Mouse (Mus musculus) small intestine, adult 2 months (tissue): ENCODE measurements around the gene Fam92b. TPM values are rescaled to one million over a fixed set of nuclear protein-coding genes. Genes with fewer than 3 reads are reported as not detected.

Experiments used
- H3K27ac ChIP-seq: fragments of 200-500 bp; 2 replicates; pipeline ENCODE4 v1.5.1; 2012; ENCODE audit warnings: low read depth, low read length, control low read depth, inconsistent platforms; ENCODE audit not compliant: insufficient read depth
- H3K27me3 ChIP-seq: fragments of 200-500 bp; 2 replicates; pipeline ENCODE4 v1.6.1; 2012; ENCODE audit warnings: mild to moderate bottlenecking, moderate library complexity, low read length, inconsistent platforms; ENCODE audit not compliant: control insufficient read depth, insufficient read depth
- H3K36me3 ChIP-seq: fragments of 200-500 bp; 2 replicates; pipeline ENCODE4 v1.6.1; 2012; ENCODE audit warnings: mild to moderate bottlenecking, low read length, control low read depth, inconsistent platforms; ENCODE audit not compliant: control insufficient read depth, insufficient read depth
- H3K4me1 ChIP-seq: fragments of 200-500 bp; 2 replicates; pipeline ENCODE4 v1.6.1; 2012; ENCODE audit warnings: low read length, inconsistent platforms, mixed read lengths; ENCODE audit not compliant: control insufficient read depth, insufficient read depth, insufficient read length
- H3K4me3 ChIP-seq: fragments of 200-500 bp; 2 replicates; pipeline ENCODE4 v1.5.1; 2012; ENCODE audit warnings: low read depth, mild to moderate bottlenecking, control low read depth, inconsistent platforms, low read length, moderate library complexity
- CTCF ChIP-seq: fragments of 200-500 bp; IDR thresholded peaks from 2 replicates; pipeline ENCODE4 v1.5.1; 2012; ENCODE audit warnings: low read depth, mild to moderate bottlenecking, control low read depth, inconsistent platforms, low read length, moderate library complexity, mixed read lengths; ENCODE audit not compliant: insufficient replicate concordance, insufficient read length; ENCODE audit errors: extremely low read depth
- POLR2A ChIP-seq: fragments of 200-500 bp; IDR thresholded peaks from 2 replicates; pipeline ENCODE4 v1.6.1; 2012; ENCODE audit warnings: low read depth, mild to moderate bottlenecking, control low read depth, inconsistent platforms, low read length, moderate library complexity
- WGBS: fragments of 180-500 bp; shearing (Covaris S2); methylation state at CpG from one replicate; pipeline ENCODE4 v1.1.7; 2018; 5-methylcytosine and 5-hydroxymethylcytosine counted together
- polyA plus RNA-seq: library from polyadenylated mRNA; depleted of rRNA; stranded (reverse); fragments of >200 nt; gene quantifications from 2 replicates; pipeline ENCODE4 v1.2.3, GENCODE M21; 2012

Fam92b gene
- polyA plus RNA-seq, 1 experiment = not detected

GRCm38 (mm10) chr8:120169119-120169518 lies 8.1 kb downstream of the Fam92b start:
- Histone ChIP-seq H3K4me1 (no peaks in the 10 kb centered on the region), H3K27me3 (0 out of 2 replicates have a peak, but pooled peaks cover 2% of the 10 kb centered on the region), H3K27ac (no peak overlapping the region), H3K36me3 (no peaks in the 10 kb centered on the region), H3K4me3 (no peak overlapping the region)
- 55% methylated on average over 8 of the region's 8 CpGs for WGBS
- TF ChIP-seq CTCF = no peak
- TF ChIP-seq POLR2A = no peak

- H3K4me3 ChIP-seq = no peak overlapping the region
Observed at GRCm38 (mm10) chr8:120167821-120168220, 9.4 kb downstream of the Fam92b start.

GRCm38 (mm10) chr8:120167136-120167535 lies 10.1 kb downstream of the Fam92b start:
- no peaks in the 10 kb centered on the region for H3K4me1 ChIP-seq
- 0 out of 2 replicates have a peak, but pooled peaks cover 2% of the 10 kb centered on the region for H3K27me3 ChIP-seq
- H3K36me3 ChIP-seq = no peaks in the 10 kb centered on the region
- H3K4me3 ChIP-seq = no peak overlapping the region
- 55% methylated on average over 8 of the region's 8 CpGs for WGBS
- TF ChIP-seq POLR2A (no peak), CTCF (no peak)
- H3K27ac ChIP-seq = no peak overlapping the region

More at GRCm38 (mm10) chr8:120167821-120168220, 9.4 kb downstream of the Fam92b start:
- 57% methylated on average over 5 of the region's 5 CpGs for WGBS
- no peak overlapping the region for H3K27ac ChIP-seq
- H3K36me3 ChIP-seq = no peaks in the 10 kb centered on the region
- H3K27me3 ChIP-seq = 0 out of 2 replicates have a peak, but pooled peaks cover 2% of the 10 kb centered on the region
- no peaks in the 10 kb centered on the region for H3K4me1 ChIP-seq
- TF ChIP-seq CTCF = no peak

GRCm38 (mm10) chr8:120164026-120164425 lies 13.2 kb downstream of the Fam92b start:
- 89% methylated on average over 5 of the region's 5 CpGs for WGBS
- H3K27me3 ChIP-seq = 0 out of 2 replicates have a peak, but pooled peaks cover 2% of the 10 kb centered on the region
- no peak for TF ChIP-seq POLR2A
- no peak for TF ChIP-seq CTCF

GRCm38 (mm10) chr8:120163376-120163775 lies 13.9 kb downstream of the Fam92b start:
- no peak overlapping the region for H3K27ac ChIP-seq
- WGBS = 75% methylated on average over 8 of the region's 8 CpGs
- no peaks in the 10 kb centered on the region for H3K4me1 ChIP-seq
- H3K36me3 ChIP-seq = no peaks in the 10 kb centered on the region
- H3K27me3 ChIP-seq = 0 out of 2 replicates have a peak, but pooled peaks cover 1% of the 10 kb centered on the region
- TF ChIP-seq CTCF (no peak), POLR2A (no peak)
- no peak overlapping the region for H3K4me3 ChIP-seq

More at GRCm38 (mm10) chr8:120164026-120164425, 13.2 kb downstream of the Fam92b start:
- Histone ChIP-seq H3K4me3 (no peak overlapping the region), H3K4me1 (no peaks in the 10 kb centered on the region), H3K27ac (no peak overlapping the region), H3K36me3 (no peaks in the 10 kb centered on the region)

GRCm38 (mm10) chr8:120162404-120162752 lies 14.9 kb downstream of the Fam92b start:
- WGBS = 76% methylated on average over 5 of the region's 5 CpGs
- no peaks in the 10 kb centered on the region for H3K4me1 ChIP-seq
- H3K4me3 ChIP-seq = no peak overlapping the region
- no peak overlapping the region for H3K27ac ChIP-seq
- H3K36me3 ChIP-seq = no peaks in the 10 kb centered on the region
- no peaks in the 10 kb centered on the region for H3K27me3 ChIP-seq
- TF ChIP-seq POLR2A (no peak), CTCF (no peak)

GRCm38 (mm10) chr8:120161658-120162403 lies 15.4 kb downstream of the Fam92b start:
- TF ChIP-seq POLR2A = no peak
- TF ChIP-seq CTCF = no peak
- 86% methylated on average over 16 of the region's 16 CpGs for WGBS

More at GRCm38 (mm10) chr8:120161658-120162403, 15.4 kb downstream of the Fam92b start:
- H3K4me1 ChIP-seq = no peaks in the 10 kb centered on the region
- H3K36me3 ChIP-seq = no peaks in the 10 kb centered on the region
- H3K4me3 ChIP-seq = no peak overlapping the region
- no peaks in the 10 kb centered on the region for H3K27me3 ChIP-seq
- no peak overlapping the region for H3K27ac ChIP-seq
